Mouse (Mus musculus): ENCODE measurements around the gene Phlda3.
A peak's percentile ranks its signal among the peaks of the same experiment; 100 is the strongest.

Phlda3 gene

DNA sequence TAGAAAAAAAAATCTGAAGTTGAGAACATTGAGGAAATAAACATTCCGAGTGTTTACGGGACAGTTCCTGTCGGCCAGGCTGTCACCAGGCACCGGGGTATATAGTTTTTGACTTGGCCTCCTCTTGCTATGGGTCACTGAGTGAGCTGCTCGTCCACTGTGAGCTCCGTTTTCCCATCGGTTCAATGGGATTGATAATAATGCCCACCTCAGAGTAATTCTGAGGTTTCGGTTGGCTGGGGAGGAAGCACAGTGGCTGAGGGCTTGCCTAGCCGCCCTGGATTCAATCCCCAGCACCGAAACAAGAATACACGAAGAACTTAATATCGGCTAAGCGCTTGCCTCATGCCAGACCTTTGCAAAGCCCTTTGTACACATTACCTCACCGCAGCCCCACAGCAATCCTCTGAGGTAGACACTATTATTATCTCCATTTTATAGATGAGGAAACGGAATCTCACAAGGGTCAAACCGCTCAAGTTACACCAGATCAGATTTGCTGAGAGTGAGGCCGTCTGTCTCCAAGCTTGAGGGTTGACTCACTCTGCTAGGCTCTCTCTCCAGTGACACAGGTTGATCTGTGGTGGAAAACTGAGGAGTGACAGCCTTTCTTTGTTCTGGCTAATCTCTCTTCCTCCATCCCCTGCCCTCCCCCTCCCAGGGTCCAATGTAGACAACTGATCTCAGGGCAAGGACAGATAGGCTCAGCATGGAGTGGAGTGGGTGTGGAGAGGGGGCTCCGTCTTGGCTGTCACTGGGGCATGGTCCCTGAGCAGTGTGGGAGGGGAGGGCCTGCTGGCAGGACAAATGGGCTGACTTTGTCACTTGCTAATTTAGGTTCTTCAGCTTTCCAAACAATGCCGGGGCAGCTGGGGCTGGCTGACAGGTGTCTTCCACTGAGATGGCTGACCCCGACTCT is 28.6 kb downstream of the Phlda3 start:
- no peak for DNase-seq

DNA sequence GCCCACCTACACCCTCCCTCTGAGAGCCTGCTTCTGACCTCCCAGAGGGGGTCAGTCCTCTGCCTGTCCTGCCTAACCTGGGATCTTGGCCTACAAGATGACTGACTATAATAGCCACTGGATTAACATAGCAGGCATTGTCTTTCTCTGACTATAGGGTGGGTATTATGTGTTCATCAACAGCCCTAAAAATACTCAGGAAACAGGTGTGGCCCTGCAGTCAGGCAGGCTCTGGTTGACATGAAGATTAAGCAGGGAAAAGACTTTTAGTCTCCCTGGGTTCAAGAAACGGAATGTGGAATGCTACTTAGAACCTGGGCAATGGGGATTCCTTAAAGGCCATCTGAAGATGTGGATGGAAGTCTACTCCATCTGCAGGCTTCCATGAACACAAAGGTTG is 32.6 kb downstream of the Phlda3 start:
- no peak for DNase-seq

DNA sequence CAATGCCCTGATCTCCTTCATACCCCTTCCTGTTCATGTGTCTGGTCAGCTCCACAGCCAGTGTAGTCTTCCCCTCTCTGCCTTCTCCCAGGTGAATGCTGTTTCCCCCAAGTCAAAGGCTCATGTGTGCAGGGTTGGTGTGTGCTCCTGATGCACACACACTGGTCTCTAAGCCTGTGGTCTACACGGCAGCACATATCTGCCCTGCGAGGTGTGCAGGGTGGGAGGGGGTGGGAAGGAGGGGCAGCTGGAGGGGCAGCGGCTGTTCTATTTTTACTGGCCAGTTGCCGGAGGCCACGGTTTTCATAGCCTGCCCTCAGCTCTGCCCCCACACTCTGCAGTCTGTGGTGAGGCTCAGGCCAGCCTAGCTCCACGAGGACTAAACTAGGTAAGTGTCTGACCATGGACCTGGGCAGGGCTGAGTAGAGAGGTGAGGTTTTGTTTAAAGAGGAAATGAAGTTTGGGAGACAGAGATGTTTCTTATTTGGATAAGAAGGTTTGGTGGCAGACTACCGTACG is 33.2 kb downstream of the Phlda3 start:
- DNase-seq: no peak

DNA sequence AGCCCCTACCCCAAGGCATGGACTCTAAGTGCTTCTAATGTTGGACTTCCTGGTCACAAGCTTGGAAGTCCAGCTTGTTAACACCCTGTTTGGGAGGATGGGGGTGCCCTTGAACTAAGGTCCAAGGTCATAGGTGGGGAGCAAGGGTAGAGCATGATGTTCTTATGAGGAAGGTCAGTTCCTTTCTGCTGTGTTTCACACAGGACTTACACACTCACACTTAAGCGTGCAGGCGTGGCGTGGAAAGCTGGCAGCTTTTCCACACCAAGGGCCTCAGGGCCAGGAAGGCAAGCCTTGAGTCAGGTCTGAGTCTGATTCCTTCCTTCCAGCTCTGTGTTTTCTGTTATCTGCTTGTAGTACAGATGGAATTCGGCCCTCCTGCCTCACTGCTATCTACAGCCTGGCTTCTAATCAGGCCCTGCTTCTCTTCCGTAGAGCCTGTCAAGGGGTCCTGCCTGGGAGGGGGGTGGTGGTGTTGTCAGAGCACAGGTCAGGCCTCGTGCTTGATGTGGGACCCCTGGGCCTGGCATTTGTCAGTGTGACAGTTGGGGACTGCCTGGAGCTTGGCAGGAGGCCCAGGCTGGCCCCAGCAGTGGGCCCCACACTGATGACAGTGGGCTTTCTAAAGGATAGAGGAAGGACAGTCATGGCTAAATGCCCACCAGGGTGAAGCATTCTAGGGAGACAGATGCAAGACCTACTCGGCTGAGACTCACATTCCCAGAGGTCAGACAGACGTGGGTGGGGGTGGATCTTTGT is 34.5 kb downstream of the Phlda3 start:
- DNase-seq: peak; percentile 24 to 42

DNA sequence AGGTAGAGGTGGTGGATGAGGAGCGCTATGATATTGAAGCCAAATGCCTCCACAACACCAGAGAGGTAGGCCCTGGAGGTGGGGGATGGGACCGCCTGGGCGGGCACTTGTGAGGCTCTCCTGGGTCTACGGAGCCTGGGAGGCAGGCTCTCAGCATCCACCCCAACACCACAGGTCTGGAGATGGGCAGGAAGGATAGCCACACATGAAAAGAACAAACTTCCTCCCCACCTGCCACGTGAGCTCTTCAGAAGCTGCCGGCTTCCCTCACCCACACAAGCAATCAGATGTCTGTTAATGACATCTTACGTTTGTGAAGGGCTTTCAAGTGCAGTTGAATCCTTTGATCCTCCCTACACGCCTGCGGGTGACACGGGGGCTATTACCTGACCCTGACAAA is 41.6 kb downstream of the Phlda3 start:
- no peak for DNase-seq

DNA sequence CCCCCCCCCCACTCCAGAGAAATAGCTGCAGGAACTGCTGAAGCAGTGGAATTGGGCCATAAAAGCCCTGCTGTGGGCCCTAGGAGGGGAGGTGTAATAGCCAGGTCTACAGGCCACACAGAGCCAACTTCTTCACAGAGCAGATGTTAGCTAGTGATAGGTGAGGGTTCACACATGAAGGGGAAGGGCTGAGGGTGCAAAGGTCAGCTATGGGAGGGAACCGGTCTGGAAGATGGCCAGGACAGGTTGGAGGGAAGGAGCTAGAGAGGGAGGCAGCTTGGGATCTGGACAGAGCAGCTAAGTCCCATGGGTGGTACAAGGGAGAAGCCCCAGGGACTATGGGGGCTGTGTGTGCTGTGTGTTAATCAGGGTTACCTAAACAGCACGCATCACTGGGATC is 44.3 kb downstream of the Phlda3 start:
- no peak for DNase-seq

DNA sequence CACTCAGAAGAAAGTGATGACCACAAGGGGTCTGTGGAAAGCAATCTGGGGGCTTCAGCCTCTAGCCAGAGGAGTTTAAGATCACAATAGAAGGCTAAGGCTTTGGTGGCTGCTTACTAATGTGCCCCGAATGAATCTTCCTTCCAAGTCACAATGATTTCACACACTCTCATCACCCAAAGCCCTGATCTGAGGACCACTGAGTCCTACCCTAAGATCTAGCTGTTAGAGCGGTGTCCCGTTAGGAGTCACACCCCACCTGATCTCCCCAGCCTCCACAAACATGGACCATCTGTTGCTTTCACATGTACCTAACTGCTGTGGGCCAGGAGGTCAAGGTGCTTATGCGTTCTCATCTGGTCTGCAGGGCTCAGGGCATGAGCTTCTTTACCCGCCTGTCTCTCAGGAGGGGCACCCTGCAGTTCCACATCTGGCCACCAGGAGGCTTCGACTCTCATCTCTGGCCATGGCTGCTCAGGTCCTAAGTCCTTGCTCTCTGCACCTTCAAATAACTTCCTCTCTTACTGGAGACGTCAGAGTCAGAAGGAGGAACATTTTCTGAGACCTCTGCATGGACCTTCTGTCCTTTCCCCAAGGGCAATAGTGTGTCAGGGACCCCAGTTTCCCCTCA is 45.2 kb downstream of the Phlda3 start:
- peak; percentile 89 to 94 for DNase-seq

DNA sequence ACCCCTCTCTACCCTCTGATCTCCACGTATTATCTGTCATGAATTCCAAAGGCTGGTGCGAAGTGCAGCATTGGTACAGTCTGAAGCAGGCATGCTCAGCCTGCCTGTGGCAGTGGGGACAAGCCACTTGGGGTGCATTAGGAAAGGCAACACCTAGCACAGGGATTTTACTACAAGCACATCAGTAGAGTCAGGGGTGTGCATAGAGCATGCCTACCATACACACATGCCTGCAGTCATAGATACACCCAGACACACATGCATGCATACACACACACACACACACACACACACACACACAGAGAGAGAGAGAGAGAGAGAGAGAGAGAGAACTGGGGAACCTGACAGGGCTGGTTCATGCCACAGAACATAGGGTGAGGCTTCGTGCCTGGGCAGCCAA is 46.3 kb downstream of the Phlda3 start:
- DNase-seq: no peak

DNA sequence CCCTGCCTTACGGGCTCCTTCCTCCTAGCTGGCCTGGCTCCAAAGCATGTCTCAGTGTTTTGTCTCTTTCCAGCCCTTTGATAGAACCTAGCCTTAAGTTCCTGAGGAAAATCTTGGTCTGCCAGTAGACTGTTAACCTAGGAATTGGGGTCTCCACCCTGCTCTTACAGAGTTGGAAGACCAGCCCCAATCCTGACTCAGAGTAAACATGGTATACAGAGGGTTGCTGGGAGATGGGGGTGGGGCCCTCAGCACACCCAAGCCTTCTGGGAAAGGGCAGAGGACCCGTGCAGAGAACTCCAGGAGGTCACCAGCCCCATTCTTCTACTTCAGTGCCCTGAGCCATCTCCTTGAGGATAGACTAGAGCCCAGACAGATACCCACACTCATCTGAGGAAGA is 46.7 kb downstream of the Phlda3 start:
- no peak for DNase-seq

DNA sequence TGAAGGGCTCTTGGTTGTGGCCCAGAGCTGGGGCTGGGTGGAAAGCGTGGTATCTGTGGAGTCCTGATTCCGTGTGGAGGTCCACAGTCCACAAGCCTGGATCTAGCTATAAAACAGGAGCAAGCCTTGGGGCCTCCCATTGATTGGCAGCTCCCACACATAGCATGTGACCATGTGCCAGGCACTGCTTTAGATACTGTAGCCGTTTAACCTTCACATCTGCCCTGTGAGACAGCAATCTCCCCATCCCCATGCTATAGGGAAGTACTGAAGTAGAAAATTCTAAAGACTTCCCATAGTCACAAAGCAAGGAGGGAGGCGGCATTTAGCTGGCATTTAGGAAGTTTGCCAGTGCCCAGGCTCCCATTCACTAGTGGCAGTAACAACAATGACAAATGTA is 47.2 kb downstream of the Phlda3 start:
- no peak for DNase-seq

DNA sequence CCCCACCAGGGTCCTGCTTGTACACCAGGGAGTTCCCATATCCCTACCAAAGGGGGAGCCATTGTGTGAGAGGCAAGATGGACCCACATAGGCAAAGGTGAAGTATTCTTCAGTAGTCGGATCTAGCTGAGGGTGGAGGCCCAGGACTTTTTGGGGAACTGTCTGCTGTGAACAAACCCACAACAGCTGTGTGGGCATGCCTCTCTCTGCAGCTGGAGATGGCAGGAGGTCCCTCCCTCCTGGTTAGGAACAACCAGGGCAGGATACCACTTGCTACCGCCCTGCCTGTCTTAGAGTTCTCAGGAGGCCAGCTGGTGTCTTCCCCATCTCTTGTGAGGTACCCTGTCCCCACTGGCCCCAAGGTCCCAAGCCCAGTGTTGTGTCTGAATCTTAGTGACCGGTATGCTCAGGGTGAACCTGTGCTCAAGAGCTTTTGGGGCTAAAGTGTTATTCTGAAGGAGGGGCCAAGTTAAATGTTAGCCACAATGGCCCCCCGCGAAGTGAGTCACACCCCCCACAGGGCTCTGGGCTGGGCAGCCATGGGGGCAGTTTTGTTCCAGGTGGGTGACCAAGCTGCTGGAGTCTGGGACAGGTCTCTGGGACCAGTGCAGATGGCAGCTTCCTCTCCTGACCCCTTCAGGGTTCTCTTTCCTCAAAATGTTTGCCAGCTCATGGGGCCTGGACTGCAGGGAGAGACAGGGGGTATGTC is 47.9 kb downstream of the Phlda3 start:
- DNase-seq: no peak

DNA sequence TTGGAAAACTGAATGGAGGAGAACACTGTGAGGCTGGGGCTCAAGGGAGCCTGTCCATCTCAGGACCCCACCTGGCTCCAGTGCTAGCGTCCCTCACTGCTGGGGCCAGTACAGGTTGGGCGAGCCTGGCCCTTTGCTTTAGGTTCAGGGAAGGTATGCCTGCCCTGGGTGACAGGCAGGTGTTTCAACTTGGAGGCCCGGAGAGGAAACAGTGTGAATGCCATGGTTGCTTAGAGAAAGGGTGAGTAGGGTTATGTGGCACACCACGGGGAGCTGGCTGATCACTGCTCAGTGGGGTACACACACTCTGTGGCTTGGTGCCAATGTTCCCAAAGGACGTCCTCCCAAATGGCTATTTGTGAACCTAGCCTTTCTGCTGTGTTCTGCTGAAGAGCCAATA is 48.6 kb downstream of the Phlda3 start:
- no peak for DNase-seq

DNA sequence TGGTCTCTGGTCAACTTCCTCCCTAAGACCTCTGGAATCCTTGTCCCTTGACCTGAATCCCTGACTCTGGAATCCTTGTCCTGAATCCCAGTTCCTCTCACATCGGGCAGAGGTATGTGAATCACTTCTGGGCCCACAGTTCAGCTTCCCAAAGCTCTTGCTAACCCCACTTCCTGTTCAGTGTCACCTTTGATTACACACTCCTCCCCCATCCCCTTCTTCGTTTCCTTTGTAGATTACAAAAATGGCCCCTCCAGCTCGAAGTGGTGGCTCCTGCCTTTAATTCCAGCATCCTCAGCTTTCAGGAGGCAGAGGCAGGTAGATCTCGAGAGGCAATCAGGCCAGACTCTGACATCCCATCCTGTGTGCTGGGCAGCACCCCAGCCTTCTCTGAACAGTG is 51.7 kb downstream of the Phlda3 start:
- DNase-seq: no peak

DNA sequence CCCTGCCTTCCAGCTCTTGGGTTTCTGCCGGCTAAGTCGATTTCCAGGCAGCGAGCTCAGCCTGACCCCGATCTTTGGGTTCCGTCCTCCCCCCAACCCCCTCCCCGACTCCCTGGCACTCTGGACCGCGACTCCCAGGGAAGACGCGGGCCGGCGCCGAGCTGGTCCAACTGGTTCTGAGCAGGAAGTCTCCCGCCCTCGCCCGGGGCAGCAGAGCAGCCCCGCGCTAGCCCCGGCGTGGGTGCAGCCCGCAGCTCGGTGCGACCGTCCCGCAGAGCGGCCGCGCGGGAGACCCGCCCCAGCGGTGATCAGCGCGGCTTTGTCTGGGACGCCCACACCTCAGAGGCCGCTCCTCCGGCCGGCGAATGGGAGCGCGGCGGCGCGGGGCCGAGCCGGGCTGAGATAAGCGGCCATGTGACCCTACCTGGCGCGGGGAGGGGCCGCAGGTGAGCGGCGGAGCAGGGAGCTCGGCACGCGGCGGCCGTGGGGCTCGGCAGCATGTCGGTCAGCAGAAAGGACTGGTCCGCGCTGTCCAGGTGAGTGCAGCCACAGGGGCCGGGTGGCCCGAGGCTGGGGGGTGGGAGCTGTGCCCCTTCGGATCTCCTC is 52.7 kb downstream of the Phlda3 start, which contains the start of gene Lad1:
Gene Lad1, plus strand, starts transcription at position 118 of the 606 bp plus-strand sequence.
- DNase-seq: peak; percentile 33 to 37
